Mouse (Mus musculus) hindbrain, embryonic 15.5 days (tissue): ENCODE results near the gene Rffl. TPM values are rescaled to one million over a fixed set of nuclear protein-coding genes. Genes with fewer than 3 reads are reported as not detected.

Source experiments
- polyA plus RNA-seq: library from polyadenylated mRNA; unstranded; fragments of >200 nt; fragmentation: Nextera tagmentation; extraction: Ambion mirVana; gene quantifications from 2 replicates; pipeline ENCODE4 v1.2.1, GENCODE M21; 2015

Gene Rffl
- polyA plus RNA-seq, 1 experiment from 2014 or later: 4.1 TPM

Other genes with a start within 250 kb of the Rffl start
- 0.22 and 0.30 TPM in 2 replicates for gene Cct6b, start 106.9 kb downstream of the Rffl start, polyA plus RNA-seq
- 26.1 and 27.0 TPM in 2 replicates for gene Zfp830, start 106.9 kb downstream of the Rffl start, polyA plus RNA-seq
- 22.5 and 22.6 TPM in 2 replicates for gene Lig3, start 90.1 kb downstream of the Rffl start, polyA plus RNA-seq
- 10.7 and 12.3 TPM in 2 replicates for gene Rad51d, start 19.4 kb upstream of the Rffl start, polyA plus RNA-seq
- 0.82 and 0.98 TPM in 2 replicates for gene Fndc8, start 20.9 kb upstream of the Rffl start, polyA plus RNA-seq
- 33.1 and 34.4 TPM in 2 replicates for gene Nle1, start 37.2 kb upstream of the Rffl start, polyA plus RNA-seq
- gene Unc45b, start 39.3 kb upstream of the Rffl start, polyA plus RNA-seq: 1.0 and 1.5 TPM in 2 replicates
- 1.5 and 1.9 TPM in 2 replicates for gene Slfn5, start 80.1 kb upstream of the Rffl start, polyA plus RNA-seq
- 2.6 and 3.6 TPM in 2 replicates for gene Slfn9, start 120.6 kb upstream of the Rffl start, polyA plus RNA-seq
- 0.25 and 0.41 TPM in 2 replicates for gene Slfn8, start 149.6 kb upstream of the Rffl start, polyA plus RNA-seq
- 1.6 and 2.2 TPM in 2 replicates for gene Slfn2, start 193.9 kb upstream of the Rffl start, polyA plus RNA-seq
- 0.60 TPM in 1 of 2 replicates, not detected in the other for gene Slfn1, start 245.6 kb upstream of the Rffl start, polyA plus RNA-seq